Mouse (Mus musculus) forebrain, embryonic 16.5 days (tissue): ENCODE results near the gene Mtmr10. TPM values are rescaled to one million over a fixed set of nuclear protein-coding genes. Genes with fewer than 3 reads are reported as not detected.

Source experiments
- ATAC-seq: fragments of 200-750 bp; cut with Nextera tagmentation; 2 replicates; pipeline ENCODE4 v1.8.0; 2017; ENCODE audit warnings: mild to moderate bottlenecking, moderate library complexity
- H3K27ac ChIP-seq: fragments of 300-500 bp; sonication (generic); 2 replicates; pipeline ENCODE4 v1.5.1; 2014; ENCODE audit warnings: low read length, control low read depth
- H3K27me3 ChIP-seq: fragments of 300-500 bp; sonication (generic); replicated peaks from 2 replicates; pipeline ENCODE4 v1.6.1; 2014; ENCODE audit warnings: low read length; ENCODE audit not compliant: control insufficient read depth, insufficient read depth
- H3K36me3 ChIP-seq: fragments of 300-500 bp; sonication (generic); 2 replicates; pipeline ENCODE4 v1.6.1; 2014; ENCODE audit not compliant: control insufficient read depth, insufficient read depth
- H3K4me1 ChIP-seq: fragments of 300-500 bp; sonication (generic); replicated peaks from 2 replicates; pipeline ENCODE4 v1.6.1; 2014; ENCODE audit warnings: low read length; ENCODE audit not compliant: control insufficient read depth, insufficient read depth
- H3K4me2 ChIP-seq: fragments of 300-500 bp; sonication (generic); 2 replicates; pipeline ENCODE4 v1.6.1; 2014; ENCODE audit warnings: mild to moderate bottlenecking, low read length, control low read depth
- H3K4me3 ChIP-seq: fragments of 300-500 bp; sonication (generic); replicated peaks from 2 replicates; pipeline ENCODE4 v1.5.1; 2014; ENCODE audit warnings: mild to moderate bottlenecking, low read length, control low read depth
- H3K9ac ChIP-seq: fragments of 300-500 bp; sonication (generic); replicated peaks from 2 replicates; pipeline ENCODE4 v1.6.1; 2014; ENCODE audit warnings: low read depth, low read length, control low read depth
- H3K9me3 ChIP-seq: fragments of 300-500 bp; sonication (generic); 2 replicates; pipeline ENCODE4 v1.6.1; 2016; ENCODE audit warnings: low read length; ENCODE audit not compliant: control insufficient read depth
- WGBS: fragments of 180-500 bp; shearing (Covaris S2); extraction: QIAGEN DNeasy Blood & Tissue Kit; methylation state at CpG from one replicate; pipeline ENCODE4 v1.1.7; 2014; 5-methylcytosine and 5-hydroxymethylcytosine counted together
- polyA plus RNA-seq: library from polyadenylated mRNA; unstranded; fragments of >200 nt; fragmentation: Nextera tagmentation; extraction: Ambion mirVana; gene quantifications from 2 replicates; pipeline ENCODE4 v1.2.1, GENCODE M21; 2015

The Mtmr10 gene
- polyA plus RNA-seq, 1 experiment from 2014 or later: 8.8 TPM

GRCm38 (mm10) chr7:64321658-64322057, 34.2 kb downstream of the Mtmr10 start:
- peaks cover 3% of the 10 kb centered on the region for H3K36me3 ChIP-seq

GRCm38 (mm10) chr7:64326892-64327291, 39.4 kb downstream of the Mtmr10 start:
- Histone ChIP-seq H3K9ac (no peak overlapping the region), H3K27me3 (no peaks in the 10 kb centered on the region), H3K4me2 (no peak overlapping the region), H3K27ac (no peak overlapping the region), H3K36me3 (0 out of 2 replicates have a peak, but pooled peaks cover 3% of the 10 kb centered on the region), H3K4me1 (no peaks in the 10 kb centered on the region), H3K4me3 (no peak overlapping the region), H3K9me3 (no peaks in the 10 kb centered on the region)
- 4% methylated on average over 1 of the region's 1 CpGs for WGBS
- ATAC-seq: peak; percentile 83

More at GRCm38 (mm10) chr7:64321658-64322057, 34.2 kb downstream of the Mtmr10 start:
- no peak overlapping the region for H3K27ac ChIP-seq
- H3K4me2 ChIP-seq: no peak overlapping the region
- H3K4me1 ChIP-seq: no peaks in the 10 kb centered on the region
- H3K27me3 ChIP-seq: no peaks in the 10 kb centered on the region
- ATAC-seq: no peak
- no peak overlapping the region for H3K4me3 ChIP-seq
- no peaks in the 10 kb centered on the region for H3K9me3 ChIP-seq
- no peak overlapping the region for H3K9ac ChIP-seq
- WGBS: 62% methylated on average over 4 of the region's 4 CpGs

- 85% methylated on average over 4 of the region's 4 CpGs for WGBS
- Histone ChIP-seq H3K4me3 (no peak overlapping the region), H3K9me3 (no peaks in the 10 kb centered on the region)
Measured at GRCm38 (mm10) chr7:64327486-64327885, 40.0 kb downstream of the Mtmr10 start.

GRCm38 (mm10) chr7:64331309-64331708, 43.9 kb downstream of the Mtmr10 start:
- H3K4me2 ChIP-seq: no peak overlapping the region
- no peak for ATAC-seq
- H3K27ac ChIP-seq: no peak overlapping the region
- peaks cover 3% of the 10 kb centered on the region; the same call in 1 of the 2 replicates for H3K4me1 ChIP-seq
- whole genome bisulfite sequencing: 93% methylated on average over 3 of the region's 3 CpGs
- H3K4me3 ChIP-seq: no peak overlapping the region
- H3K36me3 ChIP-seq: 0 out of 2 replicates have a peak, but pooled peaks cover 6% of the 10 kb centered on the region
- H3K9me3 ChIP-seq: no peaks in the 10 kb centered on the region
- H3K27me3 ChIP-seq: no peaks in the 10 kb centered on the region
- H3K9ac ChIP-seq: no peak overlapping the region

More at GRCm38 (mm10) chr7:64327486-64327885, 40.0 kb downstream of the Mtmr10 start:
- 0 out of 2 replicates have a peak, but pooled peaks cover 3% of the 10 kb centered on the region for H3K36me3 ChIP-seq
- H3K27ac ChIP-seq: no peak overlapping the region
- H3K27me3 ChIP-seq: no peaks in the 10 kb centered on the region
- H3K9ac ChIP-seq: no peak overlapping the region
- H3K4me2 ChIP-seq: no peak overlapping the region
- H3K4me1 ChIP-seq: no peaks in the 10 kb centered on the region; the same call in 1 of the 2 replicates
- ATAC-seq: no peak

- ATAC-seq: no peak
- no peak overlapping the region for H3K9ac ChIP-seq
Measured at GRCm38 (mm10) chr7:64332686-64333085, 45.2 kb downstream of the Mtmr10 start.

GRCm38 (mm10) chr7:64347813-64348212, 60.4 kb downstream of the Mtmr10 start:
- 93% methylated on average over 1 of the region's 1 CpGs for WGBS
- no peak for ATAC-seq
- Histone ChIP-seq H3K9me3 (no peaks in the 10 kb centered on the region), H3K36me3 (peaks cover 2% of the 10 kb centered on the region; the same call in 1 of the 2 replicates), H3K9ac (no peak overlapping the region), H3K27ac (no peak overlapping the region), H3K4me2 (no peak overlapping the region), H3K4me1 (peaks cover 13% of the 10 kb centered on the region), H3K4me3 (no peak overlapping the region), H3K27me3 (no peaks in the 10 kb centered on the region)

More at GRCm38 (mm10) chr7:64332686-64333085, 45.2 kb downstream of the Mtmr10 start:
- 86% methylated on average over 1 of the region's 1 CpGs for WGBS
- H3K4me2 ChIP-seq: no peak overlapping the region
- H3K9me3 ChIP-seq: no peaks in the 10 kb centered on the region
- H3K27me3 ChIP-seq: no peaks in the 10 kb centered on the region
- no peak overlapping the region for H3K4me3 ChIP-seq
- peaks cover 3% of the 10 kb centered on the region; the same call in 1 of the 2 replicates for H3K4me1 ChIP-seq
- no peak overlapping the region for H3K27ac ChIP-seq
- 0 out of 2 replicates have a peak, but pooled peaks cover 7% of the 10 kb centered on the region for H3K36me3 ChIP-seq

GRCm38 (mm10) chr7:64349147-64349861, 61.9 kb downstream of the Mtmr10 start:
- ATAC-seq: peak; percentile 31; the same call in 1 of the 2 replicates
- peaks cover 15% of the 10 kb centered on the region for H3K4me1 ChIP-seq
- WGBS: 73% methylated on average over 15 of the region's 15 CpGs
- H3K4me3 ChIP-seq: no peak overlapping the region
- no peak overlapping the region for H3K4me2 ChIP-seq
- no peaks in the 10 kb centered on the region for H3K27me3 ChIP-seq
- no peak overlapping the region; the same call in 1 of the 2 replicates for H3K27ac ChIP-seq
- H3K9me3 ChIP-seq: no peaks in the 10 kb centered on the region
- H3K9ac ChIP-seq: no peak overlapping the region
- peaks cover 2% of the 10 kb centered on the region; the same call in 1 of the 2 replicates for H3K36me3 ChIP-seq

- Histone ChIP-seq H3K4me3 (no peak overlapping the region), H3K4me1 (peaks cover 18% of the 10 kb centered on the region), H3K27ac (peak overlapping the region; percentile 53), H3K4me2 (no peak overlapping the region), H3K36me3 (no peaks in the 10 kb centered on the region; the same call in 1 of the 2 replicates), H3K9me3 (0 out of 2 replicates have a peak, but pooled peaks cover 2% of the 10 kb centered on the region), H3K27me3 (no peaks in the 10 kb centered on the region), H3K9ac (0 out of 2 replicates have a peak overlapping the region, but pooled peaks have one; percentile 20)
- 46% methylated on average over 4 of the region's 4 CpGs for WGBS
- peak; percentile 92 for ATAC-seq
Measured at GRCm38 (mm10) chr7:64351087-64351486, 63.6 kb downstream of the Mtmr10 start.

- no peak for ATAC-seq
- 0 out of 2 replicates have a peak, but pooled peaks cover 2% of the 10 kb centered on the region for H3K9me3 ChIP-seq
Measured at GRCm38 (mm10) chr7:64354206-64354605, 66.8 kb downstream of the Mtmr10 start.

More at GRCm38 (mm10) chr7:64354206-64354605, 66.8 kb downstream of the Mtmr10 start:
- H3K9ac ChIP-seq: no peak overlapping the region
- H3K4me3 ChIP-seq: no peak overlapping the region
- H3K4me1 ChIP-seq: peaks cover 18% of the 10 kb centered on the region
- H3K27ac ChIP-seq: no peak overlapping the region
- peaks cover 3% of the 10 kb centered on the region; the same call in 1 of the 2 replicates for H3K36me3 ChIP-seq
- 27% methylated on average over 14 of the region's 14 CpGs for WGBS
- H3K4me2 ChIP-seq: no peak overlapping the region
- no peaks in the 10 kb centered on the region for H3K27me3 ChIP-seq
